ENCODE assay signal across 12 mouse cellular contexts in the genomic region with DNA sequence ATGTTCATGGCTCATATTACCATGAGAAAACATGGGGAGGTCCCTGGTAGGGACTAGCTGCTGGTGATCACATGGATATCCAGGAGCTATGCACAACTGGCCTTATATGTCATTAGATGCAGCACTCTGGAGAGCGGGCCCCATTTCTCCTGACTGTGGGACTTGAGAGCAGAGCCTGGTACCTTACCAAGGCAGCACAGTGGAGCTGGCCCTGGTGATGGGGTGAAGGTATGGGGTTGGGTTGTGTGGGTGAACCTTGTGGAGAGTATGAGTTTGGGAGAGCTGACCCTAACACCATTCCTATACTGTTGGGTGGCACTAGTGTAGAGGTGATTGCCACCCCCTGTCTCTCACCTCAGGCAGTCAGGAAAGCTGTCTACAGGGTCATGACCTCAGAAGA.
"Had no signal": no experiment of that assay in that cellular context is flagged by ENCODE, and none has a peak within 500 bp of the region (broad histone marks: within the 10 kb centered on the region; RNA-seq: fewer than 3 reads in every experiment).

No protein-coding gene starts in this region.

- H3K4me3 ChIP-seq: kidney, embryonic 15.5 days; left cerebral cortex, adult 2 months; limb, embryonic 10.5 days; liver, embryonic 15.5 days; neural tube, embryonic 12.5 days had no signal

- H3K4me1 ChIP-seq: kidney, embryonic 15.5 days; limb, embryonic 10.5 days; liver, embryonic 15.5 days; neural tube, embryonic 12.5 days had no signal

- H3K4me2 ChIP-seq: kidney, embryonic 15.5 days; liver, embryonic 11.5 days; liver, embryonic 15.5 days; neural tube, embryonic 12.5 days had no signal

- DNase-seq: kidney, postnatal 14 days; lung, adult 2 months; lung, postnatal 36 days; thymus, postnatal 4 days had no signal

- H3K27me3 ChIP-seq: kidney, embryonic 15.5 days; liver, embryonic 15.5 days; neural tube, embryonic 12.5 days had no signal

- H3K9me3 ChIP-seq: kidney, embryonic 15.5 days; limb, embryonic 10.5 days; liver, embryonic 15.5 days; neural tube, embryonic 12.5 days had no signal

- H3K27ac ChIP-seq: kidney, embryonic 15.5 days; left cerebral cortex, adult 2 months; limb, embryonic 10.5 days; liver, embryonic 15.5 days; neural tube, embryonic 12.5 days; stomach, postnatal 0 days had no signal

- H3K9ac ChIP-seq: kidney, embryonic 15.5 days; liver, embryonic 15.5 days; neural tube, embryonic 12.5 days had no signal

- ATAC-seq: lung, postnatal 0 days had no signal

- H3K36me3 ChIP-seq: kidney, embryonic 15.5 days; limb, embryonic 10.5 days; liver, embryonic 15.5 days; neural tube, embryonic 12.5 days had no signal
